Mouse (Mus musculus): ENCODE results near the gene Fsip1.

The Fsip1 gene

DNA sequence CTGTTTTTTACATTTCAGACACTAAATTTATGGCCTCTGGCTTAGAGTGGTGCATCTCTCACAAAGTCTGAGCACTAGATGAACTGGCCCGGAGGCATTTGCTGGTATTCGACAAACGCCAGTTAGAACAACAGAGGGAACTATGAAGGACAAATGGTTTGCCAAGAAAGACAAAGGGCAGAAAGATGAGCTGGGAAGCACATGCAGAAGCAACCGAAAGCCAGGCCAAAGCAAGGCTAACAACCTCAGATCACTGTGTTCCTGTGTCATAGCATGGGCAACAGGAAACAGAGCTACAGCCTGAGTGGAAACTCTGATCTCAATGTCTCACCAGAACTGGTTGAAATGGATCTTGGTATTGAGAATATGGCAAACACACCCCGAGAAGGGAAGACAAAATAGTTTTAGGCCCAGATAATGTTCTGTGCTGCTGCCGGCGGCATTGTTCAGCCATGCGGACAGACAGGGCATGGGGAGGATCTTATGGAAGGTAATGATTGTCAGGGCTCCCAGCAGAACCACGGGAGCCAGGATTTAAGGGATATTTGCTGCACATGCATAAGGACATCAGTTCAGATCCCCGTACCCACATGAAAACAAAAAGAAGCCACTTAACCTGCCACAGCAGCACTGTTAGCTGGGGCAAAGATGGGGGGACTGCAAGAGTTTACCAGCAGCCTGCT lies 169.6 kb downstream of the Fsip1 start:
- no peak for DNase-seq (ENCODE audit: low spot score)

DNA sequence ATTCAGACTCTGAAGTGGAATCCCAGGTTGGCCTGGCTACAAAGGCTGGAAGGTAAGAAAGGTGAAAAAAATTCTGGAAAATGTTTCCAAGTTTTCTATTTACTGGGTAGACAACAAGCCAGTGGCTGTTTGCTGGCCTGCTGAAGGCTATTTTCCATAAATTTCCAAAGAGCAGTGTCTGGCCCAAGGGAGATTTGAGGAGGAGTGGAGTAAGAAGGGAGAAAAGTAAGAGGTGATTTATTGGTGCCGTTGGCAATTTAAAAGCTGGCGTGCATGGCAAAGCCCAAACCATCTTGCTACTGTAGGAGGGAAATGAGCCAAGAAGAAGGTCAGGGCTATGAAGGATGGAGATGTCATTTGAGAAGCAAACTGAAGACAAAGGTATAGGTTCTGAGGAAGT lies 171.1 kb downstream of the Fsip1 start:
- no peak for DNase-seq (ENCODE audit: low spot score)

DNA sequence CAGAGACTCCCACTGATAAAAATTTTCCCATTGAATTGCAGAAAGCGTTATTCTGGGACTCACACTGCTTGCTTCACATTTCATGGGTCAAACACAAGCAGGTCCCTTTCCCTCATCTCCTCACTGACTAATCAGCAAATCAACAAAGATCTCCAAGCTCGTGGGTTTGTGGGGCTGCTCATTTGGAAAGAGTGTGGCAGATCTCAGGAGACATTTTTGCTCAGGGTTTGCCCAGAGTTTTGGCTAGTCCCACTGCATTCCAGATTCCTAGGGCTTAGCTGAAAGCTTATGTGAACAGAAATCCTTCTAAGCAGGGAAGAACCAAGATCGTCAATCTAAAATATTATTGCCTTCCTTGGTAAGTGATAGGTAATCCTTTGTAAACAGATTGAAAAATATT lies 172.1 kb downstream of the Fsip1 start:
- no peak for DNase-seq (ENCODE audit: low spot score)

DNA sequence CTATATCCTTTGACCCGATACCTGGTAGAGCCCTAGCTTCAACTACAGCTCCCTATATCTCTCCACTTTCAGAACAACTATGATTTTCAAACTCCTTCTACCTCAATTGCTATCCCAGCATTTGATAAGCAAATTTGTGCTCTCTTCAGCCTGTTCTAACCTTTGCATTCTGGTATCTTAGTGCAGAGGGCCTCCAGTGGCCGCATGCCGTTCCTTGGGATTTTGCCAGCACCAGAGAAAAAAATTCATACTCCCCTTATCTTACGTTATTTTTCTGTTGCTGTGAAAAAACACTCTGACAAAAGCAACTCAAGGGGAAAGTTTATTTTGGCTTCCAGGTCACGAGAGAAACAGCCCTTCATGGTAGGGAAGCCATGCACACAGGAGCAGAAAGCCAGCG lies 173.1 kb downstream of the Fsip1 start:
- no peak for DNase-seq (ENCODE audit: low spot score)

DNA sequence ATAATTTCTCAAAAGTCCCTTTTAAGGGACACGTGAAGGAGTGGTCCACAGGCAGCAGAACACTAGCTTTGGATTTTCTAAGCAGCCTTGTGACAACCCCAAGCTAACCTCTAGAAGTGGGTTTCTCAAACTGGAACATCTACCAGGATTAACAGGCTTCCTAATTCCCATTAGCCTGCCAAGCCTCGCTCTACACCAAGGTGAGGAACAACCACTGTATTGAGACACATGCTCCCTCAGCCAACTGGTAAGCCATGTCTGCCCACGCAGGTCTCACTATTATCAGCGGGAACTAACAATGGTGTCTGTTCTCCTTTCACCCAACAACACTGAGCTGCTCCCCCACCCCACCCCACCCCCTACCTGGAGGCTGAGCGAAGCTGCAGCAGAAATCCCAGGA lies 175.2 kb downstream of the Fsip1 start:
- DNase-seq (ENCODE audit: low spot score): no peak

Data from c-Kit-positive CD71-positive TER-119-positive erythroid progenitor cells, embryonic 14.5 days (primary cell).